Mouse (Mus musculus) small intestine, adult 2 months (tissue): ENCODE measurements around the gene Atg4c. TPM values are rescaled to one million over a fixed set of nuclear protein-coding genes. Genes with fewer than 3 reads are reported as not detected.

Experiments used
- H3K27ac ChIP-seq: fragments of 200-500 bp; 2 replicates; pipeline ENCODE4 v1.5.1; 2012; ENCODE audit warnings: low read depth, low read length, control low read depth, inconsistent platforms; ENCODE audit not compliant: insufficient read depth
- H3K27me3 ChIP-seq: fragments of 200-500 bp; 2 replicates; pipeline ENCODE4 v1.6.1; 2012; ENCODE audit warnings: mild to moderate bottlenecking, moderate library complexity, low read length, inconsistent platforms; ENCODE audit not compliant: control insufficient read depth, insufficient read depth
- H3K36me3 ChIP-seq: fragments of 200-500 bp; 2 replicates; pipeline ENCODE4 v1.6.1; 2012; ENCODE audit warnings: mild to moderate bottlenecking, low read length, control low read depth, inconsistent platforms; ENCODE audit not compliant: control insufficient read depth, insufficient read depth
- H3K4me1 ChIP-seq: fragments of 200-500 bp; 2 replicates; pipeline ENCODE4 v1.6.1; 2012; ENCODE audit warnings: low read length, inconsistent platforms, mixed read lengths; ENCODE audit not compliant: control insufficient read depth, insufficient read depth, insufficient read length
- H3K4me3 ChIP-seq: fragments of 200-500 bp; 2 replicates; pipeline ENCODE4 v1.5.1; 2012; ENCODE audit warnings: low read depth, mild to moderate bottlenecking, control low read depth, inconsistent platforms, low read length, moderate library complexity
- CTCF ChIP-seq: fragments of 200-500 bp; IDR thresholded peaks from 2 replicates; pipeline ENCODE4 v1.5.1; 2012; ENCODE audit warnings: low read depth, mild to moderate bottlenecking, control low read depth, inconsistent platforms, low read length, moderate library complexity, mixed read lengths; ENCODE audit not compliant: insufficient replicate concordance, insufficient read length; ENCODE audit errors: extremely low read depth
- POLR2A ChIP-seq: fragments of 200-500 bp; IDR thresholded peaks from 2 replicates; pipeline ENCODE4 v1.6.1; 2012; ENCODE audit warnings: low read depth, mild to moderate bottlenecking, control low read depth, inconsistent platforms, low read length, moderate library complexity
- WGBS: fragments of 180-500 bp; shearing (Covaris S2); methylation state at CpG from one replicate; pipeline ENCODE4 v1.1.7; 2018; 5-methylcytosine and 5-hydroxymethylcytosine counted together
- polyA plus RNA-seq: library from polyadenylated mRNA; depleted of rRNA; stranded (reverse); fragments of >200 nt; gene quantifications from 2 replicates; pipeline ENCODE4 v1.2.3, GENCODE M21; 2012; rRNA removed

Gene Atg4c
- 1.1 and 3.3 TPM in 2 replicates for polyA plus RNA-seq

DNA sequence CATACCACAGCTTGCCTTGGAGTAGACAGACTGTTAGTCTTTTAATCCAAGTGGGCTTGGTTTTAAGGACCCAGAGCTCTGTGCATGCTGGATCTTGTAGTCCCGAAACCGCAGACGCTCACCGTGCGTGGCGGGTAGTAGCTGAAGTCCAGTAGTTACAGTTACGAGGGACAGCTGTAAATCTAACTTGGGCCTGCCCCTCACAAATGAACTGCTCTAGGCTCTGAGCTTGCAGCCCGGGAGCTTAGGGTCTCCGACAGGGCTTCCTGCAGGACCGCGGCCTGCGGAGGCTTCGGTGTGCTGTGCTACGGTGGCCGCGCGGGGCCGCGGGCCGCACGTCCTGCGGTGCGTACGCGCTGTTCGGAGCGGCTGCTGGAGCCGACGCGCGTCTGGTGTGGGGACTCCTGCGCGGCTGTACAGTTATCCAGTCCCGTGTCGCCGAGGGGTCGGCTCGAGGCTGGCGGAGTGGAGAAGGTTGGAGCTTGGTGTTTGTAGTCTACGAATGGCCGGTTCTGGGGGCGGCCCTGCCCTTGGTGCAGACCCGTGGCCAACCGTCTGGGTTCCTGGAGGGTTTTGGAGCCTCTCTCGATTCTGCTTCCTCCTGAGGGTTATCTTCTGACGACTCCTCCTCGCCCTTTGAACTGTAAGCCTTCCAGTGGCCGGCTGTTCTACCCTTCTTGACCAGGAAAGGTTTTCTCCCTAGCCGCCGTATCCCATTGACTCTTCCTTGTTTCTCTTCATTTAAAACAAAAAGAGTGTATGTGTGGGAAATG, at the start of gene Atg4c:
TSS of gene Atg4c (plus strand) at position 125 of the 773 bp plus-strand sequence.
- Histone ChIP-seq H3K4me3 (peak within 1 kb of the TSS; percentile 71), H3K4me1 (no peaks in the 10 kb centered on the region), H3K36me3 (no peaks in the 10 kb centered on the region), H3K27me3 (no peaks in the 10 kb centered on the region), H3K27ac (peak within 1 kb of the TSS; percentile 95)
- no peak for TF ChIP-seq CTCF
- no peak; the same call in 1 of the 2 replicates for TF ChIP-seq POLR2A
- WGBS = under 1% methylated on average over 50 of the region's 50 CpGs

DNA sequence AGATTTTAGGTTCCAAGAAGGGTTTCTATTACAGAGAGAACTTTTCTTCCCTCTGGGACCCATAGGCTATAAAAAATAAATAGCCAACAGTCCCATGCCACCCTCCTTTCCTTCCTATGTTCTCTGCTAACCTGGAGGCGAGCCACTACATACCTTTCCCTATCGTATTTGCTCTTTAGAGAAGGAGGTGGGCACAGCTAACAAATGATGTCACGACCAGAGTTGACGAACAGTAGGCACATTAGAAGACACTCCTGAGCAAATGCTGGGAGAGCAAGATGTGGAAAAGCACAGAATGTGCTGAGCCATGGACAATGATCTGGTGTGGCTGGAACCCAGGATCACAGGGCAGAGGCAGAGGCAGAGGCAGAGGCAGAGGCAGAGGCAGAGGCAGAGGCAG, 42.3 kb upstream of the Atg4c start:
- WGBS = 44% methylated on average over 4 of the region's 4 CpGs
- no peak for TF ChIP-seq CTCF
- no peak for TF ChIP-seq POLR2A
- Histone ChIP-seq H3K27ac (peak overlapping the region; percentile 95), H3K36me3 (no peaks in the 10 kb centered on the region), H3K4me1 (peaks cover 11% of the 10 kb centered on the region), H3K4me3 (no peak overlapping the region), H3K27me3 (no peaks in the 10 kb centered on the region)

DNA sequence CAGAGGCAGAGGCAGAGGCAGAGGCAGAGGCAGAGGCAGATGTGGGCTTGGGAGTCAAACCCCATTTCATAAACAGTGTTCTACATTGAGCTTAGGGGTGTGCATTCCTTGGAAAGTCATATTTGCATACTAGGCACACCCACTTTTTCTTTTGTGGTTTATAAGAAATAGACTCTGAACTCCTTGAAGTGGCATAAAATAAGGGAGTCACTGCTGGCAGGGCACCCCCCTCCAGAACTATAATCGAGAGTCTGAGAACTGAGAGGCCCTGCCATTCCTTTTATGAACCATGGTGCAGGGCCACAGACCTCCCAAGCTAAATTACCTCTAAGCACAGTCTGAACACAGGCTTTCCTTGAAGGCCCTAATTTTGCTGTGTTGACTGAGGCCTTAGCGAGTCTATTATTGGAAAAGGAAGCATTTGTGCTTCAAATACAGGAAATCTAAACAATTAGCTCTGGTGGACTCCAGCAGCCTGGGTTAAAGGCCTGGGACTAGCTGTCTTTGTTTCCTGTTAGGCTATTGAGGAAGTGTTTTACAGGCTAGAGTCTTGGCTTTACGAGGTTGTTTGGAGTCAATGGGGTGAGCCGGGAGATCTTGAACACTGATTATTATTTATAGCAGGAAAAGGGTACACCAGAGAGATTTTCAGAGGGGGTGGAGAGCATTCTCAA, 41.7 kb upstream of the Atg4c start:
- 8% methylated on average over 4 of the region's 4 CpGs for WGBS

DNA sequence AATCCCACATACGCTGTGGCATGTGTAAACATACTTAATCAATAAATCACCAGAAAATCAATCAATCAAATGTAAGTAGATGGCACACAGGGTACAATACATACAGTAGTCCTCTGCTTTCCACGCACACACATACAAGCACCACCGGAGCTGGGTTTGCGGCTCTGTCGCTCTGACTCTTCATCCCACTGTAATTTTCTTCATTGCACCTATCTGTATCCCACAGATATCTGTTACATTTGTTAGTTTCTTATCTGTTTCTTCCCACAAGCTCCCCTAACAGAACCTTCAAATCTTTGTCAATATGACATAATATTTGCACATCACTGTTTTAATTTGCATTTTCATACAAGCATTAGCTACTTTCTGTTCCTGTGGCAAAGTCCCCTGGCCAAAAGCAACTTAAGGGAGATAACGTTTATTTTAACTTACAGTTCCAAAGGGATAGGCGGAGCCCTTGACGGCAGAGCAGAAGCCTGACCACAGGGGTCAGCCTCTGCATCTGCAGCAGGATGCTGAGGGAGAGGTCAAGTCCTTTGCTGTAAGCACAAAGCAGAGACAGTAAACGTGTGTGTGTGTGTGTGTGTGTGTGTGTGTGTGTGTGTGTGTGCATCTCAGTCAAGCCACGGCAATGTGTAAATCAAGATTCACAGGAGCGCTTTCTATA, 37.0 kb upstream of the Atg4c start:
- TF ChIP-seq CTCF (no peak), POLR2A (no peak)
- H3K27ac ChIP-seq = no peak overlapping the region
- peaks cover 5% of the 10 kb centered on the region; the same call in 1 of the 2 replicates for H3K4me1 ChIP-seq
- H3K36me3 ChIP-seq = no peaks in the 10 kb centered on the region
- WGBS = 56% methylated on average over 11 of the region's 11 CpGs
- no peaks in the 10 kb centered on the region for H3K27me3 ChIP-seq
- no peak overlapping the region for H3K4me3 ChIP-seq

More for the DNA sequence above, 41.7 kb upstream of the Atg4c start:
- H3K27me3 ChIP-seq = no peaks in the 10 kb centered on the region
- no peak for TF ChIP-seq POLR2A
- no peak for TF ChIP-seq CTCF
- H3K4me1 ChIP-seq = peaks cover 11% of the 10 kb centered on the region
- H3K27ac ChIP-seq = peak overlapping the region; percentile 95
- H3K4me3 ChIP-seq = no peak overlapping the region
- no peaks in the 10 kb centered on the region for H3K36me3 ChIP-seq

DNA sequence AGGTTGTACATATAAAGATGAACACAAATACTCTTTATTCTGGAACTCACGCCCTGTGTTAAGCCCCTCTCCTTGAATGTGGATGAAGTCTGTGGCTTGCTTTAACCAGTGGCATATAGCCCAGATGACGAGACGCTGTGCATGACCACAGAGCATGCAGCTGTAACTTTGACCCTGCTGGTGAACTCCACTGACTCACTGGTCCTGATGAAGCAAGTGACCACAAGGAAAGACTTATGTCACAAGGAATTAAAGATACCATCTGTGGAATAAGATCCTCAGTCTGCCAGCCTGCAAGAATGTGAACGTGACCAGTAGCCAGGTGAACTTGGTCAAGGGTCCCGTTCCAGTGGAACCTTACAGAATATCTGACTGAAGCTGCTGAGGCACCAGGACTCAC, 35.2 kb upstream of the Atg4c start:
- Histone ChIP-seq H3K27ac (peak overlapping the region; percentile 66; the same call in 1 of the 2 replicates), H3K36me3 (no peaks in the 10 kb centered on the region), H3K27me3 (no peaks in the 10 kb centered on the region), H3K4me1 (peaks cover 2% of the 10 kb centered on the region; the same call in 1 of the 2 replicates), H3K4me3 (no peak overlapping the region)
- TF ChIP-seq POLR2A (no peak), CTCF (no peak)
- WGBS = 84% methylated on average over 5 of the region's 5 CpGs

DNA sequence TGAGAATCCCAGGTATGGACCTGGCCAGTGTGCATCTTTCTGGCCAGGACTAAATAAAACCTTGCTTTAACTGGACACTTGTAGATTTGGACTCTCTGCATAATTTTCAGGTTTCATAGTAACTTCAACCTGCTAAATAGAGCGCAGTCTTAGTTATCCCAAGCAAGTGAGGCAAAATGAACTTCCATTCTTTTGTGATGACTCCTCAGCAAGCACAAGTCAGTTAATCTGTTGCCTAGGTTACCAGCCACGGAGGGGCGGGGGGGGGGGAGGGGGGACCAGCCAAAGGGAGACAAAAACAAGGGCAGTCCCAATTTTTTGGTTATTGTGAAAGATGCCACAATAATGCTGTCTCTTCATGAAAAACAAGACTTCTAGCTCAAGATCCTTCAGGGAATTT, 33.3 kb upstream of the Atg4c start:
- 46% methylated on average over 3 of the region's 3 CpGs for WGBS
- Histone ChIP-seq H3K4me1 (peaks cover 2% of the 10 kb centered on the region; the same call in 1 of the 2 replicates), H3K27ac (no peak overlapping the region)

DNA sequence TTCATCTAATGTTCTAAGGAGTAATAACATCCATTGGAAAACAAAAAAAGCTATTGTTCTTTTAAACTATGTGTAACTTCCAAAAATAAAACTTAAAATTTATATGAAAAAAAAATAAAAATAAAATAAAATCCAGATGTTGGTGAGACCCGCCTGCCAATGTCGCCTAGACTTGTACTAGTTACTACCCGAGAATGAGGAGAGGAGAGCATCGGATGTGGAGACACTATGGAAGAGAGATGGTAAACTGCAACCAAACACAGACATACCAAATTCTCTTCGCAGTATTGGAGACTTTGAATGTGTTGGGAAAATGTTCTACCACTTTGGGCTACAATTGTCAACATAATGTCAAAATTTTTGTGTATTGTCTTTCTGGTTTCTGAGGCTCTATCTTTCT, 32.8 kb upstream of the Atg4c start:
- no peaks in the 10 kb centered on the region for H3K36me3 ChIP-seq
- 90% methylated on average over 5 of the region's 5 CpGs for WGBS
- no peaks in the 10 kb centered on the region for H3K27me3 ChIP-seq
- no peak for TF ChIP-seq POLR2A
- no peak for TF ChIP-seq CTCF
- H3K27ac ChIP-seq = no peak overlapping the region
- H3K4me1 ChIP-seq = peaks cover 2% of the 10 kb centered on the region; the same call in 1 of the 2 replicates
- no peak overlapping the region for H3K4me3 ChIP-seq

More for the DNA sequence above, 33.3 kb upstream of the Atg4c start:
- no peaks in the 10 kb centered on the region for H3K27me3 ChIP-seq
- TF ChIP-seq POLR2A = no peak
- no peak for TF ChIP-seq CTCF
- H3K36me3 ChIP-seq = no peaks in the 10 kb centered on the region
- no peak overlapping the region for H3K4me3 ChIP-seq
